Mouse (Mus musculus) liver, adult 2 months (tissue): ENCODE measurements around the gene Nat9. TPM values are rescaled to one million over a fixed set of nuclear protein-coding genes. Genes with fewer than 3 reads are reported as not detected.

ENCODE experiments used
- DNase-seq: peaks from one replicate; pipeline ENCODE4 v3.0.0-alpha.2; 2011; ENCODE audit warnings: low read depth, low spot score; ENCODE audit errors: extremely low read depth
- H3K27ac ChIP-seq: fragments of 200-500 bp; replicated peaks from 2 replicates; pipeline ENCODE4 v1.5.1; 2012; ENCODE audit warnings: low read depth, mild to moderate bottlenecking, control low read depth, inconsistent platforms, low read length; ENCODE audit not compliant: insufficient read depth
- H3K27me3 ChIP-seq: fragments of 200-500 bp; 2 replicates; pipeline ENCODE4 v1.6.1; 2012; ENCODE audit warnings: mild to moderate bottlenecking, moderate library complexity, low read length, inconsistent platforms; ENCODE audit not compliant: control insufficient read depth, insufficient read depth
- H3K36me3 ChIP-seq: fragments of 200-500 bp; 2 replicates; pipeline ENCODE4 v1.6.1; 2012; ENCODE audit warnings: low read length, inconsistent platforms; ENCODE audit not compliant: control insufficient read depth, insufficient read depth
- H3K4me1 ChIP-seq: fragments of 200-500 bp; 2 replicates; pipeline ENCODE4 v1.6.1; 2011; ENCODE audit warnings: low read length; ENCODE audit not compliant: control insufficient read depth, insufficient read depth
- H3K4me3 ChIP-seq: fragments of 200-500 bp; 2 replicates; pipeline ENCODE4 v1.5.1; 2011; ENCODE audit warnings: low read depth, mild to moderate bottlenecking, control low read depth, low read length, moderate library complexity; ENCODE audit not compliant: insufficient read depth
- H3K79me2 ChIP-seq: fragments of 200-500 bp; 2 replicates; pipeline ENCODE4 v1.6.1; 2012; ENCODE audit warnings: inconsistent platforms, mild to moderate bottlenecking, low read length, moderate library complexity; ENCODE audit not compliant: control insufficient read depth, insufficient read depth
- H3K9ac ChIP-seq: fragments of 200-500 bp; 2 replicates; pipeline ENCODE4 v1.6.1; 2012; ENCODE audit warnings: low read depth, mild to moderate bottlenecking, control low read depth, inconsistent platforms, low read length
- CTCF ChIP-seq: fragments of 200-500 bp; IDR thresholded peaks from 2 replicates; pipeline ENCODE4 v1.5.1; 2011; ENCODE audit warnings: low read depth, low read length, control low read depth
- POLR2A ChIP-seq: fragments of 200-500 bp; IDR thresholded peaks from 2 replicates; pipeline ENCODE4 v1.6.1; 2011; ENCODE audit warnings: low read length, control low read depth; ENCODE audit not compliant: insufficient read depth; ENCODE audit errors: extremely low read depth
- WGBS: fragments of 180-500 bp; shearing (Covaris S2); methylation state at CpG from one replicate; pipeline ENCODE4 v1.1.7; 2018; 5-methylcytosine and 5-hydroxymethylcytosine counted together
- polyA plus RNA-seq: library from polyadenylated mRNA; depleted of rRNA; stranded (reverse); fragments of >200 nt; gene quantifications from 2 replicates; pipeline ENCODE4 v1.2.3, GENCODE M21; 2012
- total RNA-seq: library from RNA; depleted of rRNA; stranded (reverse); fragments of >200 nt; gene quantifications from 2 replicates; pipeline ENCODE4 v1.2.3, GENCODE M21; 2014

Gene Nat9
- total and polyA plus RNA-seq, 2 experiments, result 28.7 to 43.7 TPM

DNA sequence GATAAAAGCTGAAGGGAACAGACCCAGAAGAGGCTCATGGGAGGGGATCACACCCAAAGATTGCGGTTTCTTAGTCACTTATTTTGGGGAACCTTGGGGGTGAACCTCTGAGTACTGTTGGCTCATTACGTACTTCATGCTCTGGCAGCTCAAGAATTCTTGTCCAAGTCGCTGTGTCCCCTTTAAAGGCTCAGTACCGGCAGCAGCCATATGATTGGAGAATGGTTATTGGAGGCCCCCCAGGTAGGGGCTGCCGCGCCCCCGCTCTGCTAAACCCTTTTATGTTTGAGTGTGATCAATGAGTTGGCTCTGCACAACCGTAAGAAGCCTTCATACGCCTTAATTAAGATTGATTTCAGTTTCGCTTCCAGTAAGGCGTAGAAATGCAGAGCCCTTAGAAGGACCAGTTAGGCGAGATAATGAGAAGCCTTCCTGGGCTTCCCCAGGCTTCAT is 11.3 kb upstream of the Nat9 start:
- Histone ChIP-seq H3K4me3 (no peak overlapping the region), H3K36me3 (peaks cover 3% of the 10 kb centered on the region; the same call in 1 of the 2 replicates), H3K27ac (0 out of 2 replicates have a peak overlapping the region, but pooled peaks have one; percentile 22), H3K79me2 (no peaks in the 10 kb centered on the region; the same call in 1 of the 2 replicates), H3K9ac (no peak overlapping the region), H3K4me1 (no peaks in the 10 kb centered on the region), H3K27me3 (no peaks in the 10 kb centered on the region)
- TF ChIP-seq CTCF, result no peak
- TF ChIP-seq POLR2A, result no peak
- 85% methylated on average over 12 of the region's 12 CpGs for WGBS
- DNase-seq, result no peak

DNA sequence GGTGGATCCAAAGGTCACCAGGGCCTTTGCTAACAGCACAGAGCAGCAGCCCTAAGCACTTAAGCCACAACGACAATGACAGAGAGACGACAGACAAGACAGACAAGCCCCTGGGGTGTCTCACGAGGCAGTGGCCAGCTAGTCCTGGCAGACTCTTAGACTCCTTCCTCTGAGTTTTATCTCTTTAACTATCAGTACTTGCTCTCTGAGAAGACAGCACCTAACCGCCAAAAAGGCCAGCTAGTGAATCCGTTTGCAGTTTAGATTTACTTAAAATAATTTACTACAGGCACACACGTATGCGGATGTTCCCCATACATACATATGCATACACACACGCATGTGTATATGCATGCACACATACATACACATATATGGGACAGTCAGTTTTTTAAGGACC is 9.9 kb upstream of the Nat9 start:
- Histone ChIP-seq H3K27me3 (no peaks in the 10 kb centered on the region), H3K27ac (no peak overlapping the region), H3K36me3 (peaks cover 3% of the 10 kb centered on the region; the same call in 1 of the 2 replicates), H3K79me2 (no peaks in the 10 kb centered on the region; the same call in 1 of the 2 replicates), H3K4me3 (no peak overlapping the region), H3K9ac (no peak overlapping the region), H3K4me1 (no peaks in the 10 kb centered on the region; the same call in 1 of the 2 replicates)
- no peak for DNase-seq
- no peak for TF ChIP-seq CTCF
- TF ChIP-seq POLR2A, result no peak
- WGBS, result 91% methylated on average over 8 of the region's 8 CpGs

DNA sequence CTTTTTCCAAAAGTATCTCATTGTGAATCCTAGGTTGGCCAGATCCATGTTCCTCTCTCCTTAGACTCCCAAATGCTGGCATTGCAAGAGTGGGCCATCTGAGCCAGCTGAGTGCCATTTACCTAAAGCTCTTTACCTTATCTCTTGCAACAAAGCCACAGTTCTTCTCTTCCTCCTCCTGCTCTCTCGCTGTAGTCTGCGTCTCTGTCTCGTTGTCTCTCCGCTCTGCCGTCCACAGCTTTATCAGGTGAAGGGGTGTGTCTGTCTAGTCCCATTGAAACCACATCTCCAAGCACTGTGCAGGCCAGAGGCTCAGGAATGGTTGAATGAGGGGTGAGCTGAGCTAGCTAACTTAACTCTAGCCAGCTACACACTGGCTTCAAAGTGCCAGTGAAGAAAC is 8.3 kb upstream of the Nat9 start:
- H3K9ac ChIP-seq, result no peak overlapping the region
- 79% methylated on average over 5 of the region's 5 CpGs for WGBS
- H3K36me3 ChIP-seq, result peaks cover 3% of the 10 kb centered on the region; the same call in 1 of the 2 replicates
- H3K27me3 ChIP-seq, result no peaks in the 10 kb centered on the region
- no peak for DNase-seq
- no peak overlapping the region for H3K27ac ChIP-seq
- TF ChIP-seq CTCF (no peak), POLR2A (no peak)
- H3K4me1 ChIP-seq, result no peaks in the 10 kb centered on the region; the same call in 1 of the 2 replicates
- no peak overlapping the region for H3K4me3 ChIP-seq
- no peaks in the 10 kb centered on the region; the same call in 1 of the 2 replicates for H3K79me2 ChIP-seq

DNA sequence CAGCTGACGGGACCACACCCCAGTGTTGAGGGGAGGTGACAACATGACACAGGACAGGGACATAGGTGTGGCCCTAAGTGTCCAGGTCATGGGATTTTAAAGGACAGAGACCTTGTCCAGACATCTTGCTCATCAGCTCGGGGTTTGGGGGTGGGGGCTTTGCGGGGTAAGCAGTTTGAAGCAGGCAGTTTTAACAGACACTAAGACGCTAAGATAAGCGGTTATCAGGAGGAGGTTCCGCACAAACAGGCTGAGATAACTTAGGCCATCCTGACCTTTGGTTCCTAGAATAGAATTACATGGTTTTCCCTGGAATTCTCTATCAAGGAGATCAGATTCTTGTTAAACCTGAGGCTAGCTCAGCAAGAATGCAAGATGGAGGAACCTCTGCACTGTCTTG is 7.0 kb upstream of the Nat9 start:
- no peak overlapping the region for H3K9ac ChIP-seq
- H3K27me3 ChIP-seq, result no peaks in the 10 kb centered on the region
- 79% methylated on average over 6 of the region's 6 CpGs for WGBS
- H3K36me3 ChIP-seq, result peaks cover 3% of the 10 kb centered on the region; the same call in 1 of the 2 replicates
- no peaks in the 10 kb centered on the region; the same call in 1 of the 2 replicates for H3K4me1 ChIP-seq
- H3K79me2 ChIP-seq, result no peaks in the 10 kb centered on the region; the same call in 1 of the 2 replicates
- H3K4me3 ChIP-seq, result no peak overlapping the region
- no peak for DNase-seq
- TF ChIP-seq CTCF (no peak), POLR2A (no peak)
- H3K27ac ChIP-seq, result no peak overlapping the region

DNA sequence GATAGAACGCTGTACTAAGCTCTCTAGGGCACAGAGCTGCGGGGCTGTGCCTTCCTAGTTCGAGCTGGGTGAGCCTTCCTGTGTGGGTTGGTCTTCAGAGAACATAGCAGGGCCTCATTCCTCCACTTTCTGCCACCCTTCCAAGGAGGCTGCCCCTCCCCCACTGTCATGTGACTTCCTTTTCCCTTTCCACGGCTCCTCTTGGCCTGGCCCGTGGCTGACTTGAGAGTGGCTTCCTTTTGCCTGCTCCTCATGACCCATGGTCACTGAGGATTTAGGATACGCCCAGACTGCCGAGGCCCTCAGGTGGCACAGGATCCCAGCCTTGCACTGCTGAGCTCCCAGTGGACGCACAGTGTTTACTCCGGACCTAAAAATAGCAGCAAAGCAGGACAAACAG is 4.5 kb upstream of the Nat9 start:
- Histone ChIP-seq H3K4me3 (no peak overlapping the region), H3K79me2 (no peaks in the 10 kb centered on the region; the same call in 1 of the 2 replicates), H3K27ac (peak overlapping the region; percentile 53), H3K4me1 (peaks cover 5% of the 10 kb centered on the region), H3K36me3 (no peaks in the 10 kb centered on the region), H3K27me3 (no peaks in the 10 kb centered on the region), H3K9ac (0 out of 2 replicates have a peak overlapping the region, but pooled peaks have one; percentile 35)
- peak; percentile 45 for DNase-seq
- 51% methylated on average over 9 of the region's 9 CpGs for WGBS
- TF ChIP-seq CTCF, result no peak
- TF ChIP-seq POLR2A, result no peak

DNA sequence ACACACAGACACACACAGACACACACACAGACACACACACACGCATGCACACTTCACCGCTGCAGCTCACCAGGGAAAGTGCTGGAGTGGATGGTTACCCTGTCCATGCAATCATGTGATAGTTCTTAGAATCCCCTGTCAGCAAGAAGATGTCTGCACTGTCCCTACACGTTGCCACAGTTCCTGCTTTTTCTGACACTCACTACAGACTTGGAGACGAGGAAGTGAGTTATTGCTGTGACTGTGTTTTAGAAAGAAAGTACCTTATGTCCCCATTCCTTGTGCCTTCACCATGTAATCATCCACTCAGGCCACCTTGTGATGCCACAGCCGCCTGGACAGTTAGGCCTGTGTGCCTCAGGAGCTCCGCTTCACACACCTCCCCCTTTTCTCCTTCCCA is 1.6 kb upstream of the Nat9 start:
- peaks cover 9% of the 10 kb centered on the region for H3K4me1 ChIP-seq
- H3K4me3 ChIP-seq, result no peak overlapping the region
- H3K79me2 ChIP-seq, result no peaks in the 10 kb centered on the region; the same call in 1 of the 2 replicates
- WGBS, result 86% methylated on average over 6 of the region's 6 CpGs
- H3K27me3 ChIP-seq, result no peaks in the 10 kb centered on the region
- H3K36me3 ChIP-seq, result no peaks in the 10 kb centered on the region
- H3K9ac ChIP-seq, result no peak overlapping the region
- no peak overlapping the region for H3K27ac ChIP-seq
- DNase-seq, result peak; percentile 49
- TF ChIP-seq CTCF (no peak), POLR2A (no peak)
